Mouse (Mus musculus): Measurements from ENCODE around the gene Them7. TPM values are rescaled to one million over a fixed set of nuclear protein-coding genes. Genes with fewer than 3 reads are reported as not detected.
A peak's percentile ranks its signal among the peaks of the same experiment; 100 is the strongest.

The Them7 gene
- polyA plus RNA-seq, 1 experiment from 2014 or later: 0.90 TPM

- H3K9me3 ChIP-seq (ENCODE audit: control insufficient read depth, low read length): no peaks in the 10 kb centered on the region
- no peak overlapping the region for H3K27ac ChIP-seq (ENCODE audit: low read depth, low read length)
- peaks cover 6% of the 10 kb centered on the region; the same call in 1 of the 2 replicates for H3K27me3 ChIP-seq (replicated peaks; ENCODE audit: control insufficient read depth, insufficient read depth, low read length)
- DNase-seq (ENCODE audit: low spot score) (no peak), ATAC-seq (replicated peaks; ENCODE audit: low FRiP score) (0 out of 2 replicates have a peak, but pooled peaks have one; percentile 26)
- no peaks in the 10 kb centered on the region for H3K4me1 ChIP-seq (replicated peaks; ENCODE audit: control insufficient read depth, insufficient read depth, low read length)
- no peak overlapping the region for H3K9ac ChIP-seq (ENCODE audit: low read depth, low read length)
- H3K4me2 ChIP-seq: no peak overlapping the region
- H3K4me3 ChIP-seq (ENCODE audit: low read depth, low read length): no peak overlapping the region
- WGBS: 46% methylated on average over 4 of the region's 4 CpGs
- no peaks in the 10 kb centered on the region for H3K36me3 ChIP-seq (ENCODE audit: control insufficient read depth, insufficient read depth, low read length)
Measured at GRCm38 (mm10) chr2:105367623-105368022, 143.5 kb downstream of the Them7 start.

- no peak for DNase-seq (ENCODE audit: low spot score)
- H3K4me2 ChIP-seq: peak overlapping the region; percentile 30
- 30% methylated on average over 10 of the region's 10 CpGs for WGBS
- no peaks in the 10 kb centered on the region for H3K36me3 ChIP-seq (ENCODE audit: control insufficient read depth, insufficient read depth, low read length)
- no peaks in the 10 kb centered on the region for H3K9me3 ChIP-seq (ENCODE audit: control insufficient read depth, low read length)
- H3K4me3 ChIP-seq (ENCODE audit: low read depth, low read length): no peak overlapping the region
- H3K27me3 ChIP-seq (replicated peaks; ENCODE audit: control insufficient read depth, insufficient read depth, low read length): peaks cover 6% of the 10 kb centered on the region; the same call in 1 of the 2 replicates
- H3K9ac ChIP-seq (ENCODE audit: low read depth, low read length): no peak overlapping the region
- ATAC-seq (replicated peaks; ENCODE audit: low FRiP score): no peak
- no peak overlapping the region for H3K27ac ChIP-seq (ENCODE audit: low read depth, low read length)
- H3K4me1 ChIP-seq (replicated peaks; ENCODE audit: control insufficient read depth, insufficient read depth, low read length): no peaks in the 10 kb centered on the region
Measured at GRCm38 (mm10) chr2:105370240-105370639, 146.1 kb downstream of the Them7 start.

- no peak overlapping the region; the same call in 1 of the 2 replicates for H3K27ac ChIP-seq (ENCODE audit: low read depth, low read length)
- H3K4me3 ChIP-seq (ENCODE audit: low read depth, low read length): no peak overlapping the region
- DNase-seq (ENCODE audit: low spot score): no peak
- ATAC-seq (replicated peaks; ENCODE audit: low FRiP score): no peak; the same call in 1 of the 2 replicates
- peak overlapping the region; percentile 30 for H3K4me2 ChIP-seq
- peaks cover 6% of the 10 kb centered on the region; the same call in 1 of the 2 replicates for H3K27me3 ChIP-seq (replicated peaks; ENCODE audit: control insufficient read depth, insufficient read depth, low read length)
- no peaks in the 10 kb centered on the region for H3K36me3 ChIP-seq (ENCODE audit: control insufficient read depth, insufficient read depth, low read length)
- H3K4me1 ChIP-seq (replicated peaks; ENCODE audit: control insufficient read depth, insufficient read depth, low read length): no peaks in the 10 kb centered on the region
- H3K9me3 ChIP-seq (ENCODE audit: control insufficient read depth, low read length): no peaks in the 10 kb centered on the region
- WGBS: 39% methylated on average over 14 of the region's 14 CpGs
- no peak overlapping the region for H3K9ac ChIP-seq (ENCODE audit: low read depth, low read length)
Measured at GRCm38 (mm10) chr2:105370698-105371097, 146.6 kb downstream of the Them7 start.

GRCm38 (mm10) chr2:105372156-105372555, 148.0 kb downstream of the Them7 start:
- no peaks in the 10 kb centered on the region for H3K9me3 ChIP-seq (ENCODE audit: control insufficient read depth, low read length)
- 88% methylated on average over 6 of the region's 6 CpGs for WGBS
- H3K4me3 ChIP-seq (ENCODE audit: low read depth, low read length): no peak overlapping the region
- H3K27me3 ChIP-seq (replicated peaks; ENCODE audit: control insufficient read depth, insufficient read depth, low read length): peaks cover 6% of the 10 kb centered on the region; the same call in 1 of the 2 replicates
- DNase-seq (ENCODE audit: low spot score) (no peak), ATAC-seq (replicated peaks; ENCODE audit: low FRiP score) (0 out of 2 replicates have a peak, but pooled peaks have one; percentile 21)
- no peak overlapping the region for H3K9ac ChIP-seq (ENCODE audit: low read depth, low read length)
- no peaks in the 10 kb centered on the region for H3K36me3 ChIP-seq (ENCODE audit: control insufficient read depth, insufficient read depth, low read length)
- H3K27ac ChIP-seq (ENCODE audit: low read depth, low read length): no peak overlapping the region
- H3K4me1 ChIP-seq (replicated peaks; ENCODE audit: control insufficient read depth, insufficient read depth, low read length): no peaks in the 10 kb centered on the region
- H3K4me2 ChIP-seq: no peak overlapping the region

- ATAC-seq (replicated peaks; ENCODE audit: low FRiP score) (no peak; the same call in 1 of the 2 replicates), DNase-seq (ENCODE audit: low spot score) (no peak)
- H3K9ac ChIP-seq (ENCODE audit: low read depth, low read length): no peak overlapping the region
- WGBS: 68% methylated on average over 5 of the region's 5 CpGs
- H3K27me3 ChIP-seq (replicated peaks; ENCODE audit: control insufficient read depth, insufficient read depth, low read length): peaks cover 6% of the 10 kb centered on the region; the same call in 1 of the 2 replicates
- H3K4me3 ChIP-seq (ENCODE audit: low read depth, low read length): no peak overlapping the region
- no peak overlapping the region for H3K27ac ChIP-seq (ENCODE audit: low read depth, low read length)
- no peaks in the 10 kb centered on the region for H3K4me1 ChIP-seq (replicated peaks; ENCODE audit: control insufficient read depth, insufficient read depth, low read length)
- H3K9me3 ChIP-seq (ENCODE audit: control insufficient read depth, low read length): no peaks in the 10 kb centered on the region
- no peak overlapping the region for H3K4me2 ChIP-seq
- no peaks in the 10 kb centered on the region for H3K36me3 ChIP-seq (ENCODE audit: control insufficient read depth, insufficient read depth, low read length)
Measured at GRCm38 (mm10) chr2:105372727-105373126, 148.6 kb downstream of the Them7 start.

- no peak overlapping the region for H3K4me3 ChIP-seq (ENCODE audit: low read depth, low read length)
- H3K4me1 ChIP-seq (replicated peaks; ENCODE audit: control insufficient read depth, insufficient read depth, low read length): no peaks in the 10 kb centered on the region
- no peak overlapping the region for H3K4me2 ChIP-seq
- H3K27ac ChIP-seq (ENCODE audit: low read depth, low read length): no peak overlapping the region
- no peaks in the 10 kb centered on the region for H3K36me3 ChIP-seq (ENCODE audit: control insufficient read depth, insufficient read depth, low read length)
- no peak for DNase-seq (ENCODE audit: low spot score)
- no peak for ATAC-seq (replicated peaks; ENCODE audit: low FRiP score)
- no peaks in the 10 kb centered on the region for H3K9me3 ChIP-seq (ENCODE audit: control insufficient read depth, low read length)
- no peak overlapping the region for H3K9ac ChIP-seq (ENCODE audit: low read depth, low read length)
- WGBS: 85% methylated on average over 11 of the region's 11 CpGs
- H3K27me3 ChIP-seq (replicated peaks; ENCODE audit: control insufficient read depth, insufficient read depth, low read length): peaks cover 6% of the 10 kb centered on the region; the same call in 1 of the 2 replicates
Measured at GRCm38 (mm10) chr2:105373658-105374057, 149.5 kb downstream of the Them7 start.

- Histone ChIP-seq H3K4me2 (no peak overlapping the region), H3K4me3 (ENCODE audit: low read depth, low read length) (no peak overlapping the region), H3K9me3 (ENCODE audit: control insufficient read depth, low read length) (no peaks in the 10 kb centered on the region), H3K27ac (ENCODE audit: low read depth, low read length) (no peak overlapping the region), H3K9ac (ENCODE audit: low read depth, low read length) (no peak overlapping the region), H3K4me1 (replicated peaks; ENCODE audit: control insufficient read depth, insufficient read depth, low read length) (0 out of 2 replicates have a peak, but pooled peaks cover 2% of the 10 kb centered on the region), H3K36me3 (ENCODE audit: control insufficient read depth, insufficient read depth, low read length) (no peaks in the 10 kb centered on the region), H3K27me3 (replicated peaks; ENCODE audit: control insufficient read depth, insufficient read depth, low read length) (peaks cover 6% of the 10 kb centered on the region; the same call in 1 of the 2 replicates)
- WGBS: 85% methylated on average over 7 of the region's 7 CpGs
- ATAC-seq (replicated peaks; ENCODE audit: low FRiP score) (no peak), DNase-seq (ENCODE audit: low spot score) (no peak)
Measured at GRCm38 (mm10) chr2:105375261-105375660, 151.1 kb downstream of the Them7 start.

GRCm38 (mm10) chr2:105375705-105376104, 151.6 kb downstream of the Them7 start:
- Histone ChIP-seq H3K27me3 (replicated peaks; ENCODE audit: control insufficient read depth, insufficient read depth, low read length) (peaks cover 5% of the 10 kb centered on the region; the same call in 1 of the 2 replicates), H3K9me3 (ENCODE audit: control insufficient read depth, low read length) (no peaks in the 10 kb centered on the region), H3K4me3 (ENCODE audit: low read depth, low read length) (no peak overlapping the region), H3K9ac (ENCODE audit: low read depth, low read length) (no peak overlapping the region), H3K4me2 (no peak overlapping the region), H3K4me1 (replicated peaks; ENCODE audit: control insufficient read depth, insufficient read depth, low read length) (0 out of 2 replicates have a peak, but pooled peaks cover 2% of the 10 kb centered on the region), H3K36me3 (ENCODE audit: control insufficient read depth, insufficient read depth, low read length) (no peaks in the 10 kb centered on the region), H3K27ac (ENCODE audit: low read depth, low read length) (no peak overlapping the region)
- DNase-seq (ENCODE audit: low spot score) (no peak), ATAC-seq (replicated peaks; ENCODE audit: low FRiP score) (no peak)
- 78% methylated on average over 4 of the region's 4 CpGs for WGBS

GRCm38 (mm10) chr2:105379682-105380081, 155.6 kb downstream of the Them7 start:
- DNase-seq (ENCODE audit: low spot score) (no peak), ATAC-seq (replicated peaks; ENCODE audit: low FRiP score) (peak; percentile 84)
- H3K27ac ChIP-seq (ENCODE audit: low read depth, low read length): no peak overlapping the region
- H3K4me2 ChIP-seq: no peak overlapping the region
- no peaks in the 10 kb centered on the region for H3K36me3 ChIP-seq (ENCODE audit: control insufficient read depth, insufficient read depth, low read length)
- no peaks in the 10 kb centered on the region for H3K27me3 ChIP-seq (replicated peaks; ENCODE audit: control insufficient read depth, insufficient read depth, low read length)
- WGBS: 64% methylated on average over 1 of the region's 1 CpGs
- H3K4me3 ChIP-seq (ENCODE audit: low read depth, low read length): no peak overlapping the region
- H3K4me1 ChIP-seq (replicated peaks; ENCODE audit: control insufficient read depth, insufficient read depth, low read length): 0 out of 2 replicates have a peak, but pooled peaks cover 2% of the 10 kb centered on the region
- no peak overlapping the region for H3K9ac ChIP-seq (ENCODE audit: low read depth, low read length)
- H3K9me3 ChIP-seq (ENCODE audit: control insufficient read depth, low read length): no peaks in the 10 kb centered on the region
